Mouse (Mus musculus): Measurements from ENCODE around the gene Fbxw21.

DNA sequence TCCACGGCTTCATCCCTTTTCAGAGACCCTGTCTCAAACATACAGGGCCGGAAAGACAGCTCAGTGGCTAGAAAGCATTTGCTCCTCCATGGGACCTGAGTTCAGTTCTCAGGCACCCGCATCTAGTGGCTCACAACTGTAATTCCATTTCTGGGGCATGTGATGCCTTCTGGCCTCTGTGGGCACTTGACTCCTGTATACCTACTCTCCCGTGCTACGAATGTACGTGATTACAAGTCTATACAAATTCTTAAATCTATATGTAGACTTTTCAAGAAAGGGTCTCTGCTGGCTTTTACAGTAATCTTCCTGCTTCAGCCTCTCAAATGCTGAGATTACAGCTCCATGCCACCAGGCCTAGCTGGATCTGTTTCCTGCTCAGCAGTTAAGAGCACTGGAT, 40.9 kb downstream of the Fbxw21 start:
- TF ChIP-seq POLR2A (IDR thresholded peaks at IDR 0.05; ENCODE audit: low read depth, low read length) = no peak
- TF ChIP-seq CTCF (conservative IDR thresholded peaks at IDR 0.05; ENCODE audit: insufficient read depth, insufficient read length, low read depth, low read length) = no peak
